Mouse (Mus musculus) midbrain, embryonic 11.5 days (tissue): Measurements from ENCODE around the gene Tmem151a. TPM values are rescaled to one million over a fixed set of nuclear protein-coding genes. Genes with fewer than 3 reads are reported as not detected.

ENCODE experiments used
- ATAC-seq: fragments of 200-750 bp; cut with Nextera tagmentation; 2 replicates; pipeline ENCODE4 v1.8.0; 2017; ENCODE audit warnings: moderate TSS enrichment, moderate library complexity; ENCODE audit not compliant: low FRiP score
- DNase-seq: peaks from one replicate; pipeline ENCODE4 v3.0.0; 2015; ENCODE audit warnings: low spot score; ENCODE audit errors: missing footprints
- H3K27ac ChIP-seq: fragments of 300-500 bp; sonication (generic); 2 replicates; pipeline ENCODE4 v1.5.1; 2014; ENCODE audit warnings: low read depth, low read length
- H3K27me3 ChIP-seq: fragments of 300-500 bp; sonication (generic); 2 replicates; pipeline ENCODE4 v1.6.1; 2014; ENCODE audit warnings: mild to moderate bottlenecking, low read length, moderate library complexity, mixed read lengths; ENCODE audit not compliant: control insufficient read depth, insufficient read depth
- H3K36me3 ChIP-seq: fragments of 300-500 bp; sonication (generic); 2 replicates; pipeline ENCODE4 v1.6.1; 2014; ENCODE audit warnings: mild to moderate bottlenecking, low read length, moderate library complexity, mixed read lengths; ENCODE audit not compliant: control insufficient read depth, insufficient read depth
- H3K4me1 ChIP-seq: fragments of 300-500 bp; sonication (generic); 2 replicates; pipeline ENCODE4 v1.6.1; 2014; ENCODE audit warnings: low read length; ENCODE audit not compliant: control insufficient read depth, insufficient read depth
- H3K4me2 ChIP-seq: fragments of 300-500 bp; sonication (generic); 2 replicates; pipeline ENCODE4 v1.6.1; 2014; ENCODE audit warnings: mild to moderate bottlenecking, moderate library complexity
- H3K4me3 ChIP-seq: fragments of 300-500 bp; sonication (generic); 2 replicates; pipeline ENCODE4 v1.5.1; 2014; ENCODE audit warnings: low read depth, low read length
- H3K9ac ChIP-seq: fragments of 300-500 bp; sonication (generic); 2 replicates; pipeline ENCODE4 v1.6.1; 2014; ENCODE audit warnings: low read length
- H3K9me3 ChIP-seq: fragments of 300-500 bp; sonication (generic); 2 replicates; pipeline ENCODE4 v1.6.1; 2016; ENCODE audit warnings: low read length; ENCODE audit not compliant: control insufficient read depth
- WGBS: fragments of 180-500 bp; shearing (Covaris S2); extraction: QIAGEN DNeasy Blood & Tissue Kit; methylation state at CpG from one replicate; pipeline ENCODE4 v1.1.7; 2014; 5-methylcytosine and 5-hydroxymethylcytosine counted together
- polyA plus RNA-seq: library from polyadenylated mRNA; unstranded; fragments of >200 nt; fragmentation: Nextera tagmentation; extraction: Ambion mirVana; gene quantifications from 2 replicates; pipeline ENCODE4 v1.2.1, GENCODE M21; 2014

Tmem151a gene
- polyA plus RNA-seq, 1 experiment from 2014 or later: 1.3 TPM

- H3K9ac ChIP-seq: no peak overlapping the region
- 65% methylated on average over 17 of the region's 17 CpGs for WGBS
- H3K4me1 ChIP-seq: peaks cover 22% of the 10 kb centered on the region
- H3K27ac ChIP-seq: no peak overlapping the region
- peaks cover 35% of the 10 kb centered on the region for H3K27me3 ChIP-seq
- no peaks in the 10 kb centered on the region for H3K36me3 ChIP-seq
- H3K9me3 ChIP-seq: no peaks in the 10 kb centered on the region
- DNase-seq (no peak), ATAC-seq (no peak)
- no peak overlapping the region for H3K4me3 ChIP-seq
- H3K4me2 ChIP-seq: no peak overlapping the region
Measured at GRCm38 (mm10) chr19:5052853-5053252, 32.5 kb downstream of the Tmem151a start.

- 22% methylated on average over 25 of the region's 25 CpGs for WGBS
- Histone ChIP-seq H3K4me1 (peaks cover 22% of the 10 kb centered on the region), H3K27me3 (peaks cover 35% of the 10 kb centered on the region), H3K9me3 (no peaks in the 10 kb centered on the region), H3K4me2 (no peak overlapping the region), H3K27ac (no peak overlapping the region), H3K4me3 (no peak overlapping the region), H3K9ac (no peak overlapping the region), H3K36me3 (no peaks in the 10 kb centered on the region)
- DNase-seq: no peak
- no peak for ATAC-seq
Measured at GRCm38 (mm10) chr19:5052166-5052822, 33.0 kb downstream of the Tmem151a start.

GRCm38 (mm10) chr19:5051515-5051914 lies 33.8 kb downstream of the Tmem151a start:
- no peak overlapping the region for H3K27ac ChIP-seq
- ATAC-seq (no peak), DNase-seq (no peak)
- H3K4me1 ChIP-seq: peaks cover 22% of the 10 kb centered on the region
- H3K4me2 ChIP-seq: no peak overlapping the region
- no peak overlapping the region for H3K4me3 ChIP-seq
- no peak overlapping the region for H3K9ac ChIP-seq
- no peaks in the 10 kb centered on the region for H3K9me3 ChIP-seq
- peaks cover 35% of the 10 kb centered on the region for H3K27me3 ChIP-seq
- WGBS: 23% methylated on average over 2 of the region's 3 CpGs
- 0 out of 2 replicates have a peak, but pooled peaks cover 2% of the 10 kb centered on the region for H3K36me3 ChIP-seq

GRCm38 (mm10) chr19:5051031-5051430 lies 34.3 kb downstream of the Tmem151a start:
- peak; percentile 89 for DNase-seq
- ATAC-seq: no peak
- Histone ChIP-seq H3K27me3 (peaks cover 35% of the 10 kb centered on the region), H3K4me2 (no peak overlapping the region; the same call in 1 of the 2 replicates), H3K9me3 (no peaks in the 10 kb centered on the region), H3K4me3 (no peak overlapping the region), H3K9ac (peak overlapping the region; percentile 34; the same call in 1 of the 2 replicates), H3K4me1 (peaks cover 22% of the 10 kb centered on the region), H3K36me3 (0 out of 2 replicates have a peak, but pooled peaks cover 2% of the 10 kb centered on the region), H3K27ac (no peak overlapping the region)
- 6% methylated on average over 17 of the region's 17 CpGs for WGBS

GRCm38 (mm10) chr19:5050047-5050905 lies 35.1 kb downstream of the Tmem151a start, which contains the start of gene Rin1:
Gene Rin1, plus strand, starts transcription at chr19:5050481.
- peaks cover 35% of the 10 kb centered on the region for H3K27me3 ChIP-seq
- ATAC-seq: peak; percentile 60
- H3K4me2 ChIP-seq: no peak within 1 kb of the TSS; the same call in 1 of the 2 replicates
- DNase-seq: peak; percentile 93
- peak within 1 kb of the TSS; percentile 34; the same call in 1 of the 2 replicates for H3K9ac ChIP-seq
- 13% methylated on average over 14 of the region's 14 CpGs for WGBS
- H3K27ac ChIP-seq: no peak within 1 kb of the TSS
- H3K9me3 ChIP-seq: no peaks in the 10 kb centered on the region
- H3K36me3 ChIP-seq: 0 out of 2 replicates have a peak, but pooled peaks cover 2% of the 10 kb centered on the region
- peaks cover 22% of the 10 kb centered on the region for H3K4me1 ChIP-seq
- no peak within 1 kb of the TSS for H3K4me3 ChIP-seq

GRCm38 (mm10) chr19:5049325-5049724 lies 36.0 kb downstream of the Tmem151a start:
- Histone ChIP-seq H3K9me3 (no peaks in the 10 kb centered on the region), H3K36me3 (0 out of 2 replicates have a peak, but pooled peaks cover 2% of the 10 kb centered on the region), H3K27me3 (peaks cover 35% of the 10 kb centered on the region), H3K9ac (no peak overlapping the region), H3K4me1 (peaks cover 22% of the 10 kb centered on the region), H3K27ac (no peak overlapping the region), H3K4me2 (no peak overlapping the region), H3K4me3 (no peak overlapping the region)
- ATAC-seq (no peak), DNase-seq (no peak)
- WGBS: 37% methylated on average over 6 of the region's 6 CpGs

- 83% methylated on average over 14 of the region's 14 CpGs for WGBS
- 0 out of 2 replicates have a peak, but pooled peaks cover 2% of the 10 kb centered on the region for H3K36me3 ChIP-seq
- ATAC-seq: no peak
- peaks cover 31% of the 10 kb centered on the region for H3K27me3 ChIP-seq
- H3K27ac ChIP-seq: no peak overlapping the region
- no peak overlapping the region for H3K9ac ChIP-seq
- H3K4me3 ChIP-seq: no peak overlapping the region
- no peak overlapping the region for H3K4me2 ChIP-seq
- no peaks in the 10 kb centered on the region for H3K9me3 ChIP-seq
- DNase-seq: no peak
- peaks cover 22% of the 10 kb centered on the region for H3K4me1 ChIP-seq
Measured at GRCm38 (mm10) chr19:5048138-5049056, 36.9 kb downstream of the Tmem151a start.

GRCm38 (mm10) chr19:5045531-5045930 lies 39.8 kb downstream of the Tmem151a start:
- no peak overlapping the region for H3K4me2 ChIP-seq
- H3K27ac ChIP-seq: no peak overlapping the region
- peaks cover 3% of the 10 kb centered on the region for H3K27me3 ChIP-seq
- H3K9ac ChIP-seq: no peak overlapping the region
- no peaks in the 10 kb centered on the region for H3K9me3 ChIP-seq
- WGBS: 82% methylated on average over 4 of the region's 4 CpGs
- peaks cover 24% of the 10 kb centered on the region for H3K4me1 ChIP-seq
- 0 out of 2 replicates have a peak, but pooled peaks cover 2% of the 10 kb centered on the region for H3K36me3 ChIP-seq
- DNase-seq (no peak), ATAC-seq (no peak)
- no peak overlapping the region for H3K4me3 ChIP-seq
